Mouse (Mus musculus) cerebellum, adult 2 months (tissue): ENCODE data around the gene Lonp2. TPM values are rescaled to one million over a fixed set of nuclear protein-coding genes. Genes with fewer than 3 reads are reported as not detected.
A peak's percentile ranks its signal among the peaks of the same experiment; 100 is the strongest.

Experiments used
- DNase-seq, 2 experiments: peaks; one replicate each; pipeline ENCODE4 v3.0.0; 2021
- H3K27ac ChIP-seq: fragments of 200-500 bp; 2 replicates; pipeline ENCODE4 v1.5.1; 2012; ENCODE audit warnings: low read length, control low read depth, inconsistent platforms; ENCODE audit not compliant: insufficient read depth
- H3K27me3 ChIP-seq: fragments of 200-500 bp; 2 replicates; pipeline ENCODE4 v1.6.1; 2012; ENCODE audit warnings: inconsistent platforms, mild to moderate bottlenecking, low read length, moderate library complexity; ENCODE audit not compliant: control insufficient read depth, insufficient read depth
- H3K4me1 ChIP-seq: fragments of 200-500 bp; 2 replicates; pipeline ENCODE4 v1.6.1; 2011; ENCODE audit warnings: low read length; ENCODE audit not compliant: control insufficient read depth, insufficient read depth
- H3K4me3 ChIP-seq: fragments of 200-500 bp; replicated peaks from 2 replicates; pipeline ENCODE3; 2011; ENCODE audit warnings: mild to moderate bottlenecking, low read depth, low read length, control low read depth; ENCODE audit not compliant: insufficient read depth
- CTCF ChIP-seq: fragments of 200-500 bp; IDR thresholded peaks from 2 replicates; pipeline ENCODE4 v1.5.1; 2011; ENCODE audit warnings: low read depth, mild to moderate bottlenecking, control low read depth, low read length, moderate library complexity, borderline replicate concordance; ENCODE audit not compliant: insufficient read depth
- POLR2A ChIP-seq: fragments of 200-500 bp; IDR thresholded peaks from 2 replicates; pipeline ENCODE4 v1.6.1; 2011; ENCODE audit warnings: low read length, control low read depth, borderline replicate concordance; ENCODE audit not compliant: insufficient read depth
- WGBS: fragments of 180-500 bp; shearing (Covaris S2); methylation state at CpG from one replicate; pipeline ENCODE4 v1.1.7; 2018; 5-methylcytosine and 5-hydroxymethylcytosine counted together
- polyA plus RNA-seq: library from polyadenylated mRNA; depleted of rRNA; stranded (reverse); fragments of >200 nt; gene quantifications from 2 replicates; pipeline ENCODE4 v1.2.3, GENCODE M21; 2012

Gene Lonp2
- polyA plus RNA-seq, 1 experiment, result 69.5 TPM

GRCm38 (mm10) chr8:86624915-86625314 is 1.1 kb downstream of the Lonp2 start:
- peak; percentile 9 to 15 for DNase-seq
- Histone ChIP-seq H3K27ac (no peak overlapping the region), H3K4me3 (peak overlapping the region; percentile 20), H3K4me1 (no peaks in the 10 kb centered on the region; the same call in 1 of the 2 replicates), H3K27me3 (no peaks in the 10 kb centered on the region)
- no peak for TF ChIP-seq POLR2A
- TF ChIP-seq CTCF, result no peak
- 37% methylated on average over 7 of the region's 7 CpGs for WGBS

- no peak for TF ChIP-seq CTCF
- no peak for TF ChIP-seq POLR2A
- no peak overlapping the region for H3K27ac ChIP-seq
- no peak for DNase-seq
- 91% methylated on average over 5 of the region's 5 CpGs for WGBS
- no peaks in the 10 kb centered on the region; the same call in 1 of the 2 replicates for H3K4me1 ChIP-seq
- no peaks in the 10 kb centered on the region for H3K27me3 ChIP-seq
- no peak overlapping the region for H3K4me3 ChIP-seq
Measured at GRCm38 (mm10) chr8:86630212-86630611, 6.4 kb downstream of the Lonp2 start.

GRCm38 (mm10) chr8:86631395-86631794 is 7.6 kb downstream of the Lonp2 start:
- 77% methylated on average over 4 of the region's 4 CpGs for WGBS
- Histone ChIP-seq H3K4me3 (no peak overlapping the region), H3K27ac (no peak overlapping the region), H3K4me1 (no peaks in the 10 kb centered on the region), H3K27me3 (no peaks in the 10 kb centered on the region)
- DNase-seq, result no peak
- no peak for TF ChIP-seq POLR2A

DNA sequence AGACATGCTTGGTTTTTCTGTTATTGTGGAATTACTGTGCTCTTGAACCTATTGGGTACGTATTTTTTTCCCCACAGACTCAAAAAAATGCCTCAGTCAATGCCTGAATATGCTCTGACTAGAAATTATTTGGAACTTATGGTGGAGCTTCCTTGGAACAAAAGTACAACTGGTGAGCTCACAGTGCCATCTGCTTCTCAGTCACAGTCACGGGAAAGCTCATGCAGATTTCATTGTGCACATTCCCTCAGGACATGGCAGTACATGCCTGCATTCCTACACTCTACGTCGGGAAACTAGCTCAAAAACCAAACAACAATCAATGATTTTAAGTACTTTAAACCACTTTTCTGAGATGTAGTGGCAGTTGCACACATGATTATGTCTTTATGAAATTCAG is 14.0 kb downstream of the Lonp2 start:
- H3K4me3 ChIP-seq, result no peak overlapping the region
- no peak for DNase-seq
- no peaks in the 10 kb centered on the region for H3K27me3 ChIP-seq
- TF ChIP-seq POLR2A (no peak), CTCF (no peak)
- H3K27ac ChIP-seq, result no peak overlapping the region
- no peaks in the 10 kb centered on the region for H3K4me1 ChIP-seq
- WGBS, result 58% methylated on average over 4 of the region's 4 CpGs

DNA sequence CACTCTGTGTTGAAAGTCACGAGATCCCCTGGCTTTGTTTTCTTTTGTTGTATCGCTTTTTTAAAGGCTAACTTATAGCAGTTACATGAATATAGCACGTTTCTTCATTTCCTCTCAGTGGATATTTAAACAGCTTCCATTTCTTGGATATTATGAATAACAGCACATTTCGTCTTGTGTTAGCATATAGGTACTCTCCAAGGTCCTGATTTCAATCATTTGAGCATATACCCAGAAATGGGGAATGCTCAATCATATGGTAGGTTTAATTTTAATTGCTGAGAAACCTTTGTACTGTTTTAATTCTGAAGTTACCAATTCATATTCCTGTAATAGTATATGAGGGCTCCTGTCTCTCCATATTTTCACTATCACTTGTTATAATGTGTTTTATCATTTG is 15.1 kb downstream of the Lonp2 start:
- no peak for TF ChIP-seq POLR2A
- TF ChIP-seq CTCF, result no peak
- WGBS, result 89% methylated on average over 4 of the region's 4 CpGs
- no peaks in the 10 kb centered on the region for H3K27me3 ChIP-seq
- no peak overlapping the region for H3K4me3 ChIP-seq
- no peak for DNase-seq
- H3K4me1 ChIP-seq, result no peaks in the 10 kb centered on the region
- H3K27ac ChIP-seq, result no peak overlapping the region

DNA sequence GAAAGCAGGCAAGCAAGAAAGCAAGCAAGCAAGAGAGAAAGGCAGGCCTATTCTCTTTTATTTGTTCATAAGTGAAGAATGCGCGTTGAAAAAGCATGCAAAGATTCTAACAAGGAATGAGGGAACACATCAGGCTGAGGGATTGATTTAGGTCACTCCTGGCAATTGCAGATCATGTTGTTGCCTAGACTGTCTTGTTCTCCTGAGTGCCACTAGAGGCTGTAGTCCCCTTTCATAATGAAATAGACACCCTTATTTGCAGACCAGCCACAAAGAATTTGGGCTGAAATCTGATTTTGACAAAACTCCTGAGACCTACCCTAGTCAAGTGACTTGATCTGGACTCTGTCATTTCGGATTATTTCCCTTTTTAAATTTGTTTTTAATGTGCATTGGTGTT is 18.8 kb downstream of the Lonp2 start:
- WGBS, result 83% methylated on average over 3 of the region's 3 CpGs
- no peak overlapping the region for H3K4me3 ChIP-seq
- H3K4me1 ChIP-seq, result no peaks in the 10 kb centered on the region
- no peak for DNase-seq
- TF ChIP-seq CTCF, result no peak
- TF ChIP-seq POLR2A, result no peak
- H3K27me3 ChIP-seq, result no peaks in the 10 kb centered on the region
- H3K27ac ChIP-seq, result no peak overlapping the region

GRCm38 (mm10) chr8:86644661-86645060 is 20.8 kb downstream of the Lonp2 start:
- no peak for DNase-seq
- no peaks in the 10 kb centered on the region for H3K4me1 ChIP-seq

GRCm38 (mm10) chr8:86647771-86648170 is 23.9 kb downstream of the Lonp2 start:
- 83% methylated on average over 3 of the region's 3 CpGs for WGBS
- Histone ChIP-seq H3K4me1 (no peaks in the 10 kb centered on the region; the same call in 1 of the 2 replicates), H3K27me3 (no peaks in the 10 kb centered on the region; the same call in 1 of the 2 replicates), H3K27ac (no peak overlapping the region), H3K4me3 (no peak overlapping the region)
- TF ChIP-seq POLR2A, result no peak
- no peak for TF ChIP-seq CTCF
- no peak for DNase-seq

More at GRCm38 (mm10) chr8:86644661-86645060, 20.8 kb downstream of the Lonp2 start:
- no peaks in the 10 kb centered on the region for H3K27me3 ChIP-seq
- no peak overlapping the region for H3K4me3 ChIP-seq
- WGBS, result 95% methylated on average over 4 of the region's 4 CpGs
- no peak for TF ChIP-seq POLR2A
- no peak for TF ChIP-seq CTCF
- H3K27ac ChIP-seq, result no peak overlapping the region
